Mouse (Mus musculus): Measurements from ENCODE around the gene Zfp219. TPM values are rescaled to one million over a fixed set of nuclear protein-coding genes. Genes with fewer than 3 reads are reported as not detected.

Zfp219 gene
- polyA plus RNA-seq, 1 experiment from 2014 or later: 51.6 TPM

- Histone ChIP-seq H3K4me1 (ENCODE audit: control insufficient read depth, insufficient read depth, low read length) (no peaks in the 10 kb centered on the region), H3K9me3 (ENCODE audit: control insufficient read depth, low read length) (no peaks in the 10 kb centered on the region), H3K4me2 (ENCODE audit: low read depth, severe bottlenecking) (no peak overlapping the region), H3K4me3 (ENCODE audit: low read depth, low read length) (no peak overlapping the region), H3K27ac (replicated peaks; ENCODE audit: low read depth, low read length) (no peak overlapping the region), H3K27me3 (ENCODE audit: control insufficient read depth, insufficient read depth, low read length) (no peaks in the 10 kb centered on the region), H3K9ac (ENCODE audit: low read length) (no peak overlapping the region), H3K36me3 (ENCODE audit: control insufficient read depth, insufficient read depth, low read length) (no peaks in the 10 kb centered on the region)
- no peak for DNase-seq (ENCODE audit: low spot score)
- WGBS: 95% methylated on average over 2 of the region's 2 CpGs
- ATAC-seq (ENCODE audit: insufficient number of reproducible peaks, low FRiP score, low TSS enrichment, low read depth): no peak
Measured at GRCm38 (mm10) chr14:51960316-51960715, 60.2 kb downstream of the Zfp219 start.

Other genes with a start within 250 kb of the Zfp219 start
- not detected in 2 replicates for gene Ang4, start 247.1 kb downstream of the Zfp219 start, polyA plus RNA-seq (2014; fragmentation: Nextera tagmentation; extraction: Ambion mirVana)
- gene AY358078, start 220.7 kb downstream of the Zfp219 start, polyA plus RNA-seq (2014; fragmentation: Nextera tagmentation; extraction: Ambion mirVana): not detected in 2 replicates
- gene Ear6, start 167.0 kb downstream of the Zfp219 start, polyA plus RNA-seq (2014; fragmentation: Nextera tagmentation; extraction: Ambion mirVana): not detected in 2 replicates
- gene Mettl17, start 135.9 kb downstream of the Zfp219 start, polyA plus RNA-seq (2014; fragmentation: Nextera tagmentation; extraction: Ambion mirVana): 41.9 and 46.2 TPM in 2 replicates
- gene Slc39a2, start 127.8 kb downstream of the Zfp219 start, polyA plus RNA-seq (2014; fragmentation: Nextera tagmentation; extraction: Ambion mirVana): 0.13 and 0.15 TPM in 2 replicates
- 11.9 and 12.9 TPM in 2 replicates for gene Ndrg2, start 106.6 kb downstream of the Zfp219 start, polyA plus RNA-seq (2014; fragmentation: Nextera tagmentation; extraction: Ambion mirVana)
- gene Tppp2, start 102.3 kb downstream of the Zfp219 start, polyA plus RNA-seq (2014; fragmentation: Nextera tagmentation; extraction: Ambion mirVana): not detected in 2 replicates
- not detected in 2 replicates for gene Rnase13, start 98.0 kb downstream of the Zfp219 start, polyA plus RNA-seq (2014; fragmentation: Nextera tagmentation; extraction: Ambion mirVana)
- 154 and 158 TPM in 2 replicates for gene Arhgef40, start 36.0 kb downstream of the Zfp219 start, polyA plus RNA-seq (2014; fragmentation: Nextera tagmentation; extraction: Ambion mirVana)
- 0.60 and 1.3 TPM in 2 replicates for gene Tmem253, start 5.1 kb downstream of the Zfp219 start, polyA plus RNA-seq (2014; fragmentation: Nextera tagmentation; extraction: Ambion mirVana)
- not detected in 2 replicates for gene Olfr221, start 21.7 kb upstream of the Zfp219 start, polyA plus RNA-seq (2014; fragmentation: Nextera tagmentation; extraction: Ambion mirVana)
- 989 and 1,009 TPM in 2 replicates for gene Hnrnpc, start 83.3 kb upstream of the Zfp219 start, polyA plus RNA-seq (2014; fragmentation: Nextera tagmentation; extraction: Ambion mirVana)
- gene Rpgrip1, start 90.0 kb upstream of the Zfp219 start, polyA plus RNA-seq (2014; fragmentation: Nextera tagmentation; extraction: Ambion mirVana): 119 and 124 TPM in 2 replicates
- gene Supt16, start 176.7 kb upstream of the Zfp219 start, polyA plus RNA-seq (2014; fragmentation: Nextera tagmentation; extraction: Ambion mirVana): 82.9 and 90.9 TPM in 2 replicates
- 55.4 and 58.6 TPM in 2 replicates for gene Chd8, start 237.0 kb upstream of the Zfp219 start, polyA plus RNA-seq (2014; fragmentation: Nextera tagmentation; extraction: Ambion mirVana)

All from limb, embryonic 11.5 days (tissue).